Mouse (Mus musculus) midbrain, postnatal 0 days (tissue): ENCODE results near the gene Olfr1404. TPM values are rescaled to one million over a fixed set of nuclear protein-coding genes. Genes with fewer than 3 reads are reported as not detected.
"Not testable (repeated sequence)": the region's sequence is repeated elsewhere in the genome, so short reads cannot be mapped to it uniquely, and the experiment has no call there.

Experiments used
- ATAC-seq: fragments of 200-750 bp; cut with Nextera tagmentation; 2 replicates; pipeline ENCODE4 v1.8.0; 2017; ENCODE audit warnings: moderate number of reproducible peaks, mild to moderate bottlenecking, moderate TSS enrichment, moderate library complexity; ENCODE audit not compliant: low FRiP score
- DNase-seq: peaks from one replicate; pipeline ENCODE4 v3.0.0-alpha.2; 2015; ENCODE audit warnings: low spot score
- H3K27ac ChIP-seq: fragments of 300-500 bp; sonication (generic); 2 replicates; pipeline ENCODE4 v1.5.1; 2014; ENCODE audit warnings: low read depth, mild to moderate bottlenecking, low read length, mixed read lengths
- H3K27me3 ChIP-seq: fragments of 300-500 bp; sonication (generic); 2 replicates; pipeline ENCODE4 v1.6.1; 2014; ENCODE audit warnings: low read length, control low read depth, mixed read lengths; ENCODE audit not compliant: insufficient read depth
- H3K36me3 ChIP-seq: fragments of 300-500 bp; sonication (generic); 2 replicates; pipeline ENCODE4 v1.6.1; 2014; ENCODE audit warnings: low read length, control low read depth, mixed read lengths; ENCODE audit not compliant: insufficient read depth
- H3K4me1 ChIP-seq: fragments of 300-500 bp; sonication (generic); 2 replicates; pipeline ENCODE4 v1.6.1; 2014; ENCODE audit warnings: mild to moderate bottlenecking, control low read depth, antibody characterized with exemption, low read length, mixed read lengths; ENCODE audit not compliant: insufficient read depth
- H3K4me2 ChIP-seq: fragments of 300-500 bp; sonication (generic); 2 replicates; pipeline ENCODE4 v1.6.1; 2014; ENCODE audit warnings: low read depth, mild to moderate bottlenecking, low read length, mixed read lengths; ENCODE audit not compliant: poor library complexity, severe bottlenecking
- H3K4me3 ChIP-seq: fragments of 300-500 bp; sonication (generic); 2 replicates; pipeline ENCODE4 v1.5.1; 2014; ENCODE audit warnings: low read depth, mild to moderate bottlenecking, low read length, moderate library complexity
- H3K9ac ChIP-seq: fragments of 300-500 bp; sonication (generic); replicated peaks from 2 replicates; pipeline ENCODE4 v1.6.1; 2014; ENCODE audit warnings: mild to moderate bottlenecking, low read length, moderate library complexity, mixed read lengths; ENCODE audit not compliant: poor library complexity, severe bottlenecking
- H3K9me3 ChIP-seq: fragments of 300-500 bp; sonication (generic); 2 replicates; pipeline ENCODE4 v1.6.1; 2016; ENCODE audit warnings: low read length, control low read depth
- CTCF ChIP-seq: IDR thresholded peaks from 2 replicates; pipeline ENCODE4 v1.5.1; 2016; ENCODE audit warnings: antibody characterized with exemption, mild to moderate bottlenecking
- WGBS: fragments of 180-500 bp; shearing (Covaris S2); extraction: QIAGEN DNeasy Blood & Tissue Kit; methylation state at CpG from one replicate; pipeline ENCODE4 v1.1.7; 2014; 5-methylcytosine and 5-hydroxymethylcytosine counted together
- polyA plus RNA-seq: library from polyadenylated mRNA; unstranded; fragments of >200 nt; fragmentation: Nextera tagmentation; extraction: Ambion mirVana; gene quantifications from 2 replicates; pipeline ENCODE4 v1.2.1, GENCODE M21; 2015
- total RNA-seq: library from RNA; depleted of rRNA; stranded (reverse); fragments of >200 nt; gene quantifications from 2 replicates; pipeline ENCODE4 v1.2.3, GENCODE M21; 2014; rRNA removed

The Olfr1404 gene
- total and polyA plus RNA-seq, 2 experiments from 2014 or later: not detected

- no peaks in the 10 kb centered on the region for H3K4me1 ChIP-seq
- ATAC-seq: no peak
- no peak overlapping the region for H3K27ac ChIP-seq
- no peak for TF ChIP-seq CTCF
- 93% methylated on average over 3 of the region's 3 CpGs for WGBS
- no peaks in the 10 kb centered on the region for H3K9me3 ChIP-seq
- no peak overlapping the region for H3K9ac ChIP-seq
- H3K36me3 ChIP-seq: no peaks in the 10 kb centered on the region
- no peak for DNase-seq
- no peak overlapping the region for H3K4me2 ChIP-seq
- no peak overlapping the region for H3K4me3 ChIP-seq
- no peaks in the 10 kb centered on the region for H3K27me3 ChIP-seq
Observed at GRCm38 (mm10) chr1:173216481-173216880, 4.3 kb downstream of the Olfr1404 start.

- H3K9ac ChIP-seq: no peak within 1 kb of the TSS
- ATAC-seq (no peak), DNase-seq (no peak)
- no peaks in the 10 kb centered on the region for H3K36me3 ChIP-seq
- H3K4me3 ChIP-seq: no peak within 1 kb of the TSS
- TF ChIP-seq CTCF: no peak
- 74% methylated on average over 2 of the region's 2 CpGs for WGBS
- H3K4me1 ChIP-seq: no peaks in the 10 kb centered on the region
- no peak within 1 kb of the TSS for H3K27ac ChIP-seq
- H3K9me3 ChIP-seq: no peaks in the 10 kb centered on the region
- H3K27me3 ChIP-seq: no peaks in the 10 kb centered on the region
- no peak within 1 kb of the TSS for H3K4me2 ChIP-seq
Observed at GRCm38 (mm10) chr1:173227081-173227480, 14.9 kb downstream of the Olfr1404 start, which contains the start of gene Fcer1a. TSS of gene Fcer1a (minus strand) at chr1:173227214.

GRCm38 (mm10) chr1:173237004-173237403 is 24.8 kb downstream of the Olfr1404 start:
- WGBS: 91% methylated on average over 1 of the region's 1 CpGs
- H3K9ac ChIP-seq, H3K27me3 ChIP-seq, ATAC-seq, H3K27ac ChIP-seq, H3K4me1 ChIP-seq, H3K36me3 ChIP-seq, H3K4me3 ChIP-seq, H3K4me2 ChIP-seq, DNase-seq, H3K9me3 ChIP-seq: not testable (repeated sequence)

GRCm38 (mm10) chr1:173249888-173250287 is 37.7 kb downstream of the Olfr1404 start:
- WGBS: 96% methylated on average over 3 of the region's 3 CpGs
- H3K27me3 ChIP-seq: no peaks in the 10 kb centered on the region
- DNase-seq (no peak), ATAC-seq (no peak)
- no peak overlapping the region for H3K4me2 ChIP-seq
- no peaks in the 10 kb centered on the region for H3K9me3 ChIP-seq
- no peak overlapping the region for H3K9ac ChIP-seq
- H3K27ac ChIP-seq: no peak overlapping the region
- TF ChIP-seq CTCF: no peak
- H3K4me3 ChIP-seq: no peak overlapping the region
- H3K4me1 ChIP-seq: no peaks in the 10 kb centered on the region
- H3K36me3 ChIP-seq: no peaks in the 10 kb centered on the region

GRCm38 (mm10) chr1:173265701-173266100 is 53.5 kb downstream of the Olfr1404 start, which contains the start of gene Olfr418:
TSS of gene Olfr418 (plus strand) at chr1:173266001.
- no peak within 1 kb of the TSS for H3K27ac ChIP-seq
- no peaks in the 10 kb centered on the region for H3K36me3 ChIP-seq
- no peak for ATAC-seq
- no peak within 1 kb of the TSS for H3K4me2 ChIP-seq
- no peak for TF ChIP-seq CTCF
- H3K9me3 ChIP-seq: no peaks in the 10 kb centered on the region
- no peaks in the 10 kb centered on the region for H3K27me3 ChIP-seq
- H3K4me1 ChIP-seq: no peaks in the 10 kb centered on the region
- no peak for DNase-seq
- no peak within 1 kb of the TSS for H3K4me3 ChIP-seq
- H3K9ac ChIP-seq: no peak within 1 kb of the TSS

Other genes starting within 250 kb of the Olfr1404 start
- gene Olfr1408, start 75.0 kb upstream of the Olfr1404 start, total RNA-seq: not detected in 2 replicates
- not detected in 2 replicates for gene Olfr1408, start 75.0 kb upstream of the Olfr1404 start, polyA plus RNA-seq
- gene Olfr1406, start 21.8 kb upstream of the Olfr1404 start, total RNA-seq: not detected in 2 replicates
- not detected in 2 replicates for gene Olfr1406, start 21.8 kb upstream of the Olfr1404 start, polyA plus RNA-seq
- not detected in 2 replicates for gene Olfr218, start 14.6 kb upstream of the Olfr1404 start, total RNA-seq
- not detected in 2 replicates for gene Olfr218, start 14.6 kb upstream of the Olfr1404 start, polyA plus RNA-seq
- gene Fcer1a, start 14.8 kb downstream of the Olfr1404 start, total RNA-seq: not detected in 2 replicates
- gene Fcer1a, start 14.8 kb downstream of the Olfr1404 start, polyA plus RNA-seq: not detected in 2 replicates
- gene Olfr418, start 53.6 kb downstream of the Olfr1404 start, total RNA-seq: not detected in 2 replicates
- gene Olfr418, start 53.6 kb downstream of the Olfr1404 start, polyA plus RNA-seq: not detected in 2 replicates
- gene Mptx2, start 65.4 kb downstream of the Olfr1404 start, total RNA-seq: not detected in 2 replicates
- gene Mptx2, start 65.4 kb downstream of the Olfr1404 start, polyA plus RNA-seq: not detected in 2 replicates
- 38.0 and 52.3 TPM in 2 replicates for gene Ackr1, start 121.4 kb downstream of the Olfr1404 start, total RNA-seq
- 23.1 and 24.1 TPM in 2 replicates for gene Ackr1, start 121.4 kb downstream of the Olfr1404 start, polyA plus RNA-seq
- 0.66 and 2.8 TPM in 2 replicates for gene Aim2, start 138.5 kb downstream of the Olfr1404 start, total RNA-seq
- 0.89 and 1.0 TPM in 2 replicates for gene Aim2, start 138.5 kb downstream of the Olfr1404 start, polyA plus RNA-seq
- gene Cadm3, start 155.3 kb downstream of the Olfr1404 start, total RNA-seq: 547 and 554 TPM in 2 replicates
- gene Cadm3, start 155.3 kb downstream of the Olfr1404 start, polyA plus RNA-seq: 53.9 and 60.8 TPM in 2 replicates